Mouse (Mus musculus) cortical plate, adult 2 months (tissue): Measurements from ENCODE around the gene Rbm28.

ENCODE experiments used
- CTCF ChIP-seq: fragments of 200-500 bp; IDR thresholded peaks from 2 replicates; pipeline ENCODE4 v1.5.1; 2011; ENCODE audit warnings: mild to moderate bottlenecking, control low read depth, low read length; ENCODE audit not compliant: insufficient read depth; ENCODE audit errors: extremely low read depth
- POLR2A ChIP-seq: fragments of 200-500 bp; IDR thresholded peaks from 2 replicates; pipeline ENCODE4 v1.6.1; 2011; ENCODE audit warnings: mild to moderate bottlenecking, low read length, control low read depth; ENCODE audit not compliant: insufficient read depth; ENCODE audit errors: extremely low read depth

DNA sequence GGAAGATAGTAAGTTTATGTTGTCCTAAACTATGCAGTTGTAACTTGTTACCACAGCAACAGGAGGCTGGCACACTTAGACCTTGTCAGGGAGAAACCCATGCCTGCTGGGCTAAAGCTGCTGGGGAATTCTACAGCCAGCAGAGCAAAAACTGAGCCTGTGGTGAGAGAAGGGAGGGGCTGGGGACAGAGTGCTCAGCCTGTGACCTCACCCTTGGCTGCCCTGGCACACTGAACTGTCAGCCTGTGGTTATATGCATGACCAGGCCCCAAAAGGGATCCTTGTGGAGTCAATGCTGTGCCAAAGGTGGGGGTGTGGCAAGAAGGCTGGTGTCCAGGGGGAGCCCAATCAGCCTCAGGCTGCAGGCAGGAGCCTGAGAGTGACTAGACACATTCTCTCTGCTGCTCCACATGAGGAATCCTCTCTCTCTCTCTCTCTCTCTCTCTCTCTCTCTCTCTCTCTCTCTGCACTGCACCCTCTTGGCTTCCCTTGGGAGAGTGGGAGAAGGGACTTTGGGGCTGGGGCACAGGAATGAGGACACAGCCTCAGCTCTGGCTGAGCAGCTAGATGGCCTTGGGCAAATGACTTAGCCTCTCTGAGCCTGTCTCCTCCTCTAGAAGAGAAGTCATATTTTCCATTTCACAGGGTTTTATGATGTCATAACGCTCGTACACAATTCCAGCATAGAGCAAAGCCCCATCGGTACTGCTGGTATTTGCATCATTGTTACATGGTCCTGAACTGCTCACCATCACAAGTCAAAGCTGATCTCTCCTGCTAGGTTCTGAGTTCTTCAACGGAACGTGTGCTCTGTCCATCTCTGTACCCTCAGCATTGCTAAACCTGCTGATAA, 31.3 kb upstream of the Rbm28 start:
- TF ChIP-seq POLR2A (no peak), CTCF (no peak)
